Mouse (Mus musculus) lung, postnatal 4 days (tissue): Measurements from ENCODE around the gene Ccnd1.
"Not testable (repeated sequence)": the region's sequence is repeated elsewhere in the genome, so short reads cannot be mapped to it uniquely, and the experiment has no call there.

ENCODE experiments used
- DNase-seq, 2 experiments: peaks; one replicate each; pipeline ENCODE4 v3.0.0; 2021

Ccnd1 gene

GRCm38 (mm10) chr7:144906708-144907397 lies 32.9 kb downstream of the Ccnd1 start:
- peak; percentile 44 to 74 for DNase-seq

GRCm38 (mm10) chr7:144905514-144905913 lies 34.2 kb downstream of the Ccnd1 start:
- DNase-seq = not testable (repeated sequence)

GRCm38 (mm10) chr7:144898506-144898905 lies 41.2 kb downstream of the Ccnd1 start:
- DNase-seq = no peak

- no peak for DNase-seq
Measured at GRCm38 (mm10) chr7:144896294-144897218, 43.2 kb downstream of the Ccnd1 start, which contains the start of gene Fgf15. Gene Fgf15, plus strand, starts transcription at chr7:144896531.

- peak; percentile 71 to 82 for DNase-seq
Measured at GRCm38 (mm10) chr7:144895305-144896111, 44.2 kb downstream of the Ccnd1 start.

- DNase-seq = no peak
Measured at GRCm38 (mm10) chr7:144894706-144895105, 45.0 kb downstream of the Ccnd1 start.

- no peak for DNase-seq
Measured at GRCm38 (mm10) chr7:144894191-144894590, 45.5 kb downstream of the Ccnd1 start.

GRCm38 (mm10) chr7:144892322-144892721 lies 47.4 kb downstream of the Ccnd1 start:
- no peak for DNase-seq

- DNase-seq = no peak
Measured at GRCm38 (mm10) chr7:144891863-144892262, 47.9 kb downstream of the Ccnd1 start.

GRCm38 (mm10) chr7:144890661-144891060 lies 49.1 kb downstream of the Ccnd1 start:
- not testable (repeated sequence) for DNase-seq

GRCm38 (mm10) chr7:144888564-144889299 lies 51.0 kb downstream of the Ccnd1 start:
- peak in 1 of 2 experiments; percentile 40 for DNase-seq

GRCm38 (mm10) chr7:144887672-144888071 lies 52.1 kb downstream of the Ccnd1 start:
- DNase-seq = no peak

- no peak for DNase-seq
Measured at GRCm38 (mm10) chr7:144883106-144883505, 56.6 kb downstream of the Ccnd1 start.
